Mouse (Mus musculus): ENCODE measurements around the gene Ppp1r26. TPM values are rescaled to one million over a fixed set of nuclear protein-coding genes. Genes with fewer than 3 reads are reported as not detected.

Ppp1r26 gene
- polyA plus RNA-seq (2015; fragmentation: Nextera tagmentation; extraction: Ambion mirVana), result 0.16 and 0.24 TPM in 2 replicates

DNA sequence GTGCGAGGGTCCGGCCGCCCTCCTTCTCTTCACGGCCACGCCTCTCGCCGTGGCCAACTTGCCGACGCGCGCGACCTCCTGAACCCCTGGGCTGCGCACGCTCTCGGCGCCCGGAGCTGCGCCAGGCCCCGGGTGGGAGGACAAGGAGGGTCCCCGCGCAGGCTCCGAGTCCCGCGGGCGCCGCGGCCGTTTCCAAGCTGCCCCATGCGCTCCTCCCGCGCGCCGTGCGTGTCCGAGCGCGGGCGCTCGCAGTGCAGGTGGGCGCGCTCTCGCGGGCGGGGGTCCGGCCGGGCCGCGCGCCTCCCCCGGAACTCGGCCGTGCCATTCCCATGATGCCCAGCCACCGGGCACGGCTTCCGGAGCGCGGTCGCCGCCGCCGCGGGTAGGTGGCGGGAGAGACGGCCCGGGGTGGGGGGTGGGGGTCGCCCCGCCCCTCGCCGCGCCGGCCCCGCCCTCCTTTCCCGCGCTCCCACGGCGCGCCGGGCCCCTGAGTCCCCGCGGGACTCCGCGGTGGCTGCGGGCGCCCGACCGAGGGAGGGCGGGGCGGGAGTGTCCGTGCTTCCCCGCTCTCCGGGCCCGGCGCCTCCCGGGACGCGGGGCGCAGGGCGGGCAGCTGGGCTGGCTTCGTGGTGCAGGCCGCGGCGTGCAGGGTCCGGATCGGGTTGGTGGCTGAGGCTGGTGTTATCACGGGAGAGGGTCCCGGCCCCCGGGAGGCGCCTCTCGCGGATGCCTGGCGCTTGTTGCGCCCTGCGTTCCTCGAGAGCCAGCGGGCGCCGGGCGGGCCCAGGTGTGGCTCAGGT is at the start of gene Ppp1r26:
TSS of gene Ppp1r26 (plus strand) at position 286 of the 800 bp plus-strand sequence.
- peak; percentile 16 for DNase-seq (ENCODE audit: low spot score)

DNA sequence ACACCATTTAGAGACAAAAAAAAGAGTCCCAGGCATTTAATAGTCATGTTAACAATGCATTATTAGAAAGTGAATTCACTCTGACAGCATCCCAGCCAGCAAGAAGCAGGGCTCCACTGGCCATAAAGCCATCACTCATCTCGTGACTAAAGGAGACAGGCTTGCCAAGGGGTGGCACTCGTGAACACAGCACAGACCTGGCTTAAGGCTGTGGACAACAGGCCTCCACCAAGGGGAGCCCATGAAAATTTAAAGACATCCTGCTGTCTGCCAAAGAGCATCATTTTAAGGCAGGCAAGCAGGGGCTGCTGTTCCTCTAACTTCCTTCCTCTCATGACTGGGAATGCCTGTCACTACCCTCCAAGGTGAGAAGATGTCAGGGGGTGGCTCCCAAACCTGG is 49.7 kb upstream of the Ppp1r26 start:
- DNase-seq (ENCODE audit: low spot score), result no peak

DNA sequence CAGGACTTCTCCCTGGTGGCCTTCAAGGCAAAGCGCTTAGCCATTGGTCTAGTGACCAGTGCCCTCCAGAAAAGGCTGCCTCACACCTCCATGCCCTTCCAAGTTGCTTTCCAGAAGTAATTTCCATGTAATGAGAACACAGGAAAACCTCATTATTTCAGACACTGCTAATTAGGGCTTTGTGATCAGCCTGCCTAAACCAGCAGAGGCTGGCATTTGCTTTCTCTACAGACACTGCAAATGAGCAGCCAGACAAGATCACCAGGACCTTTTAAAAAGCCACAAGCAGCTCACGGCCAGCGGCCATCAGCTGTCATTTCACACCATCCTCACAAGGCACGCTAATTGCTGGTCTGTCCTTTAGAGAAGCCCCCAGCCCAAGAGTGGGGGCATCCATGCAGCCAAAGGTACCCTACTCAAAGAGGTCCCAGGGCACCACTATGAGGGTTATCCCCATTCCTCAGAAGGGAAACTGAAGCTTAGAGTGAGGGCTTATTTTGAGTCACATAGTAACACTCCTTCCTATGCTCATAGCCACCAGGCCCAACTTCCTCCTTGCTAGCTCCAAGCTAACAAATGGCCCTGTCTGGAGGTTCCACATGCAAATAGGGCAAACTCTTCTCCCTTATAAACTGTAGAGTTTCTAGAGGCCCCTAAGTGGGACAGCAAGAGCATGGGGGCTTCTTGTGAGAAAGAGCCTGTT is 49.0 kb upstream of the Ppp1r26 start:
- DNase-seq (ENCODE audit: low spot score), result no peak

DNA sequence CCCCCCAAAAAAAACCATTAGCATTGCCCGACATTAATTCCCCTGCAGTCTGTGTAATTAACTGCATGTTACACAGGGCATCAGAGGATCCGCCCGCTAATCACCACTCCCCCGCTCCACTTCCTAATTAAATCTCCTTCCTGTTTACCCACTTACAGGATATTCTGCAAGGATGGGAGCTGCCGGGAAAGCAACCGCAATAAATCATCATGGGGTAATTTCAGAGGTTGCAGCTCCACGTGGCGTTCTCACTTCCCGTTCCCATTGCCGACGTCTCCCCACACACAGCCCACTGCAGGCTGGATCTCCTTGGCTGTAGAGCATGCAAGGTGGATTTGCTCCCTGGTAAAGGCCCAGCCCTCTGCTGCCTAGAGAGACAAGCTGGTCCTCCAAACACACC is 45.0 kb upstream of the Ppp1r26 start:
- DNase-seq (ENCODE audit: low spot score), result no peak

DNA sequence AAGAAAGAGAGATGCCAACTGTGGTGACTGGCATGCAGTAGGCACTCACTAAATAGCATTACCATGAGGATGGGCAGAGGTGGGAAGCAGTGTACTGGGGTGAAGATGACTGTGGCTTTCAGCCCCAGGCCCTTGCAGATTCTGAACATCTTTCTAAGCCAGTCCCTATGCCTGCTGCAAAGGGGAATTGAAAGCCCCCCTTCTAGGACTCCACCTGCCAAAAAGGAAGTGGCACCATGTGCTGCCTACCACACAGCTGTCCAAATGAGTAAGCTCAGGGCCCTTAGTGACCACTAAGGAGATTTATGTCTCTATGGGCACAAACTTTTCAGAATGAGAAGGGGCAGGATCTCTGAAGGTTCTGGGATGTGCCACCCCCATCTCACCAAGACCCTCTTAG is 44.5 kb upstream of the Ppp1r26 start:
- no peak for DNase-seq (ENCODE audit: low spot score)

DNA sequence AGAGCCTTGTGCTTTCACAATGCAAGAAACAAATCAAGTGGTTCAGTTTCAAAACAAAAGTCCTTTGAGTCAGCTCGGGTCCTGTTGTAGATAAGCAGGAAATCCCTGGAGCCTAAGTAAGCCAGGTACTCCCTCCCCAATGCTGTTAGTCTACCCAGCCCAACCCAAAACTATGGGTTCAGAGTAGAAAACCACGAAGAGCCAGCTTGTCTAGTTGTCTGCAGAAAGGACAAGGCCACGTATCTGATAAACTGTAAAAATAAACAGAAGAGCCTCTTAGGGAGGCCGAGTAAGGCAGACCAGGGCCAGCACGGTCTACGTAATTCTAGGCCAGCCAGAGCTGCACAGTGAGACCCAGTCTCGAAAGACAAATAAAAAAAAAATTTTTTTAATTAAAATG is 38.8 kb upstream of the Ppp1r26 start:
- no peak for DNase-seq (ENCODE audit: low spot score)

DNA sequence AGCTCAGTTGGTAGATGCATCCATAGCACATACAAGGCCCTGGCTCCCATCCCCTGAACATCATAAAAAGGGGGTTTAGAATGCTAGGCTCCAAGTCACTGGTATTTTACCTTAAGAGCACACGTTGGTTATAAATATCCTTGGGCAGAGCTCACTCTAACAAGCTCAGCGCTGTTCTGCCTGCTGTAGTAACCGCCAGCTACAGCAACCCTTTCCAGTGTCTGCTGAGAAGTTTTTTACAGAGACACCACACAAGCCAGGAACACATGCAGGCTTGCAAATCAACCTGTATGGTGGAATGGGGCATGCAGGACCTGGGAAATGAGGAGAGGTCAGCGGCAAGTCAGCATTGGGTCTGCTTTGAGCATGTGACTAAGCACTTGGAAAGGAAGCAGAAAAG is 37.5 kb upstream of the Ppp1r26 start:
- no peak for DNase-seq (ENCODE audit: low spot score)

DNA sequence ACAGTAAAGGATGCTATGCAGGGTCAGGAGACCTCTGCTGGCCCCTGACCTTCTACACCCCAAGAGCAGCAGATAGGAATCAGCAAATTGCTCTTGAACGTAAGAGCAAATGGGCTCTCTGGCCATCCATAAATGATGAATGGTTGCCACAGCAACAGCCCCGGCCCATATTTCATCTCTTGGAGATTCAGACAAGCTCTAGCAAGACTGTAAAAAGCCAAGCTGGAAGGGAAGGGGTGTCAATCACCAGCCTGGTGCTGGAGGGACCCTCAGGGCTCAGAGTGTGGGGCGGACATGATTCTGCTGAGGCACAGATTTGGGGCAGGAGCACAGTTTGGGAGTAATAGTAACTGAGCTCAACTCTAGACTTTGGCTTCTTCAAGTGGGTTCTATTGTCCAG is 37.0 kb upstream of the Ppp1r26 start:
- no peak for DNase-seq (ENCODE audit: low spot score)

DNA sequence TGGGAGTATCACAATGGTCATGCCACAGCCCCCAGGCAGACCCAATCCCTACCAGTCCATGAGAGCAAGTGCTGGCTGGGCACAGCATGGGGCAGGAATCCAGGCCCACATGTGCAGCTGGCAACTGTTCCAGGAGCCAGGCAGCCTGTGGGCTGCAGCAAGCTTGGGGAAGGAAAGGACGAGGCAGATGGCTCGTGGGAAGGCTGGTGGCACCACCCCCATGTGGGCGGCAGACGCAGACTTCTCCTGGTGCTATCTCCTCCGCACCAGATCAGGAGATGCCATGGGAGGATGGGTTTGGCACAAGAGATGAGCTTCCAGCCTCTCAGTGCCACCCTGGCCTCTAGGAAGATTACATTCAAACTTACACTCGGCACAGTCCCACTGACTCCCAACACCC is 33.7 kb upstream of the Ppp1r26 start:
- no peak for DNase-seq (ENCODE audit: low spot score)

DNA sequence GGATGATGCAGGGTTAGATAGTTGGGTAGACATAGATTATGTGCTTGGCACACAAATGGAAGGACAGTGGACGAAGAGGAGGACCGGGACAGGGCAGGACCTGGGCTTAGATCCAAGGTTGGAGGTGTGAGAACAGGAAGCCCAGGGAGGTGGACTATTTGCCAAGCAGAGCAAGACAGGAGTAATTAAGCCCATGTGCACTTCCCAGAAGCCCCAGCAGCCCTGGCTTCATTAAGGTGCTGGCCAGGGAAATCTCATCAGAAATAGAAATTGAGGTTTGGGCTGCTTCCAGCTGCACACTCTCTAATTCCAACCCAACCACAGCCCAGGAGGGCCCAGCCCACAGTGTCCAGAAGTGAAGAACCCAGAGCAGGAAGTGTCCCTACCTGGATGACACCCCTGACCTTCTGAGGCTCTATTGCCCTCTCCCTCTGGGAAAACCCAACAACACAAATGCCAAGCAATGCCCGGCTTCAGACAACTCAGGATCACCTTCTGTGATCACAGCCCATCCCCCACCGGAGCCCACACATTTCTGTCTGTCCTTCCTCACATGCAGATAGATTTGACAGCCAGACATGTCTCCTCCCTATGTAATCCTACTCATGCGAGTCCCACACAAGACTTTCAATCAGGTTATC is 32.4 kb upstream of the Ppp1r26 start:
- DNase-seq (ENCODE audit: low spot score), result no peak

DNA sequence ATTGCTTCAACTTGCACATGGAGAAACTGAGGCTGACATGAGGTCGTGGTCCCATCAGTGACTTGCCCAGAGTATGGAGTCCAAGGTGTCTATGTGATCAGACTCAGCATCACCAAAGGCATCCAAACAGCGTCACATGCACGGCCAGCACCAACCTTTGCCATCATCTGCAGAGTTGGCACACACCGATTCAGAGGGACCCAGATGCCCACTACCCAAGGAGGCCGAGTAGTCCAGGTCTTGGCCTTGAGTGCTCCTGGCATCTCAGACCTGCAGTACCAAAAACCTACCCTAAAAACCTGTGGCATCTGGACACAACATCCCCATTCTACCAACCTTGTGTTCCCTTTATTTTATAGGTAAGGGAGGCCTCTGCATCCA is 31.9 kb upstream of the Ppp1r26 start:
- no peak for DNase-seq (ENCODE audit: low spot score)

DNA sequence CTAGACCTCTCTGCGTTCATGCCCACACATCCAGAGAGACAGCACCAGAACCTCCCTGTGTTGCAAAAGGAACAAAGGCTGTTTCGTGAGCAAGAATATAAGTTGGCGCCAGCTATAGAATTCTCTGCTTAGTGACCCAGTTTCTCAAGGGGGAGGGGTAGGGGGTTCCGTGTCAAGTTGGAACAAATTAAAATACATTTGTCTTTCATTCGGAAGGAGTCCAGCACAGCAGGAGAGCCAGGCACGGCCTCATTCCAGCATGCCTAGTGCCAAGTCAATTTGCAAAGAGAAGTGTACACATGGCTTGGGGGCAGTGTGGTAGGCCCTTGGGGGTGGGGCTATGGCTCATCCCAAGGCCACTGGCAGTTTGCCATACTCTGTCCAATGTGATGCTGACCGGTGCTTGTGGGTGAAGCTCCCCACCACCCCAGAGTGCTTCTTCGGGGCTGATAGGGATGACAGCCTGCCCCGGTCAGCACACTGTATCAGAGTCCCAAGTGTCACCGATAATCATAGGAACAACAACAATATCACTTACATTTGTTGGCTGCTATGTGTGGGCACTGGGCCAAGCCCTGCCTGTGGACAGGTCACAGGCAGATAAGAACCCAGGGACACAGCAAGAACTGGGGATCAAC is 31.1 kb upstream of the Ppp1r26 start:
- DNase-seq (ENCODE audit: low spot score), result no peak

DNA sequence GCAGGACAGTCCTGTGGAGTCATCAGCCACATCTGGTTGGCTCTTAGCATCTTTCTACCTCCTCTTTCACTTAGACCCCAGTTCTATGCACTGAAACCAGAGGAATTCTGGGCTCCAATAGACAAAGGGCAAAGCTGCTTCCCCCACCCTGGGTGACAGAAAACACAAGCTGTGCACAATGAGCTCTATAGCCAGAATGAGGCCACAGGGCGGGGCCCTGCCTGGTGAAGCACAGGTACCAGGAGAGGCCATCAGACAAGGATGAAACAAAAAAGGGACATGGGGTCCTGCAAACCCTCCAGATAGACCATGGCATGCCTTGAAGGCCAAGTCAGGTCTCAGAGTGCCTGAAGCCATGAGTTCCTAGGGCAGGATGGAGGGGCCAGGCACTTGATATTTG is 30.1 kb upstream of the Ppp1r26 start:
- no peak for DNase-seq (ENCODE audit: low spot score)

DNA sequence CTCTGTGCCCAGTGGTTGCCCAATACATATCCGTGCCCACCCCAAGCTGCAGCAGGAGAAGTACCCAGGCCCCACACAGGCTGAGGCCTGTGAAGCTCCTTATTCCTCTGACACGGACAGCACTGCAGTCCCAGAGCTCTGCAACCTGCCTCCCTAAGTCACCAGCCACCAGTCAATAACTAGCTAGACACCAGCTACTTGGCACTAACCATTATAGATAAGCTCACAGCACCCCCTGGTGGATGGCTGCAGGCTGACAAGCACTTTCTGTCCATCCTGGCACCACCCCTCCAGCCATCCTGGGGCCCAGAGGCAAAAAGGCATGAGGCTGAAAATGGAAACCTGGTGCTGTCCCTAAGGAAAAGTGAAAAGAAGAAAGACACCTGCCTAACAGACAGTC is 28.6 kb upstream of the Ppp1r26 start:
- DNase-seq (ENCODE audit: low spot score), result peak; percentile 65

DNA sequence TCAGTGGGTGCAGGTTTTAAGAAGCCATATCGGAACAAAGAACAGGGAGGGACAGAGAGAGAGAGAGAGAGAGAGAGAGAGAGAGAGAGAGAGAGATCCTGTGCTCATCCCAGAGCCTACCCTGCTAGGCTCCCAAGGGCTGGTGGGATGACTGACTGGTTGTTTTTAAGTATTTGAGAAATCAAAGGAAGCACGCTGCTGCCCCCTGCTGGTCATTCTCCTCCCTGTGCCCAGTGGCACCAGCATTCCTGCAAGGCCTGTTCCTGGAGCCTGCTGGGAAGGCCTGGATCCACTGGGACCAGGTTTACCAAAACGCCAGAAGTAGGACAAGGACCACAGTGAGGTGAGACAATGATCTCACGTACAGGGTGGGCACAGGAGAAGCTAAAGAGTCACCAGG is 26.7 kb upstream of the Ppp1r26 start:
- DNase-seq (ENCODE audit: low spot score), result peak; percentile 38

DNA sequence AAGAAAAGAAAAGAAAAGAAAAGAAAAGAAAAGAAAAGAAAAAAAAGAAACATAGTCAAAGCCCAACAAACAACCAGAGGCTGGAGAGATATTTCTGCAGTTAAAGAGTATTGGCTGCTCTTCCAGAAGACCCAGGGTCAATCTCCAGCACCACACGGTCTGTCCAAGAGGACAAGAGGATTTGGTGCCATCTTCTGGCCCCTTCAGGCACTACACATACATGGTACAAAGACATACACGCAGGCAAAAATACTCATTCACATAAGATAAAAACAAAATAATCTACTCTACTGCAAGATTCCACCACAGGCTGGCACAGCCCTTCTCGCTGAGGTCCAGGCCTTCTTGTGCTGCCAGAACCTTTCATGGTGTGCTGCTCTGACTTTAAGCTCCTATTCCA is 23.4 kb upstream of the Ppp1r26 start:
- DNase-seq (ENCODE audit: low spot score), result peak; percentile 29

DNA sequence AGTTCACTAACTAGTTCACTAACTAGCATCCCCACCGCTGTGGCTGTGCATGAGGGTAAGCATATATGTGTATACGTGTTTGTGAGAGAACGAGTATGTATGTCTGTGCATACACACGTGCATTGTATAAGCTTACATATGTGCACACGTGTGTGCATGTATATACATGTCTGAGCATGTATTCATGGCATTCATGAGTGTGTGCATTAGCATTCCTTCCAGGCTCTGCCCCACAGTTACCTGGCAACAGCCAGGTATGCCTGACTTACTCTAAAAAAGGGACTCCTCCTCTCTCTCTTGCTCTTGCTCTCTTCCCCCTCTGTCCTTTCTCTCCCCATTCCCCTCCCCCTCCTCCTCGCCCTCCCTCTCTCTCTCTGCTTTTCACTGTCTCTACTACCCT is 19.4 kb upstream of the Ppp1r26 start:
- no peak for DNase-seq (ENCODE audit: low spot score)

DNA sequence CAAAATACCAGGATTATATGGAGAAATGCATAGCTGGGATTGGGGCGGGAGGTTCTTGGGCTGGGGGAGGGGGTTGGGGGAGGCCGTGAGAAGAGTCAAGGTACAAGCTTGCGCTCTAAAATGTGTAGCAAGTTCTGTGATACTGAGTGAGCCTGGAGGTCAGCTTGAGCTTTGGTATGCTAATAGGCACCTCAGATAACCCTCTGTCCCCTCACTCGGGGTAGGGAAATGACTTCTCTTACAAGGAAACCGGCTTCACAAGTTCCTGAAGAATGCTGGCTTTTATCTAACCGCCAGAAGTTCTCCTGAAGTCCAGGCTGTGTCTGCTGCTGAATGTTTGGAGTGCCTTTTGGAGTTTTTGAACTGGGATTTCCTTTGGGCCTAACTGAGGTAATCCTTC is 15.8 kb upstream of the Ppp1r26 start:
- no peak for DNase-seq (ENCODE audit: low spot score)

DNA sequence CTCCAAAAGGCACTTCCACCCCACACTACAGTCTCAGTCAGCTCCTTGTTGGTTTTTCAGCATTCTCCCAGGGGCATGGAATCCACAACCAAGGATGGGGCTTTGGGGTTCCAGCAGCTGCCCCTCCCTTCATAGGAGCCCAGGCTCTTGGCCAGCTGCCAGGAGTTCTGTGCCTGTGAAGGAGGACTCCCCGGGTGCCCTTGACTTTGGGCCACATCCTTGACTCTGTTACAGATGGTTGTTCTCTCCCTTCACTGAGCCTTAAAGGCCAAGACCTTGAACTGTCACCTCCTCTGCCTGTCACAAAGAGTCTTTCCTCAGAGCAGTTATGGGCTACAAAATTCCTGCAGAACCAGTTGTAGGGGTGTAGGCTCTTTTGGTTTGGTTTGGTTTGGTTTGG is 13.8 kb upstream of the Ppp1r26 start:
- no peak for DNase-seq (ENCODE audit: low spot score)

DNA sequence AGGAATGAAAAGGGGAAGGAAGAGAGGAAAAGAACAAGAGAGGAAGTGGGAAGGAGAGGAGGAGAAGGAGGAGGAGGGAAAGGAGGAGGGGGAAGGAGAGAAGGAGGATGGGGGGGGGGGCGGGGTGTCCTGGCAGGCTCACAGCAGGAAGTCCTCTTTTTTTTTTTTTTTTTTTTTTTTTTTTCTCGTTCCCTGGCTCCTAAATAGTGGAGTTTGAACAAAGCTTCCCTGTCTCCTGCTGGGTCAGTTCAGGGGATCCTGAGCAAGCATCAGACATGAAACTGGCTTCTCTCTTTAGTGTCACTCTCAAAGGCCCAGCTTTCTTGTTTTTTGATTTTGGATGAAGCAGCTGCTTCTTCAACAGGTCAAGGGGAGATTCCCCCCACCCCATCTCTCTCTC is 13.1 kb upstream of the Ppp1r26 start:
- DNase-seq (ENCODE audit: low spot score), result no peak

DNA sequence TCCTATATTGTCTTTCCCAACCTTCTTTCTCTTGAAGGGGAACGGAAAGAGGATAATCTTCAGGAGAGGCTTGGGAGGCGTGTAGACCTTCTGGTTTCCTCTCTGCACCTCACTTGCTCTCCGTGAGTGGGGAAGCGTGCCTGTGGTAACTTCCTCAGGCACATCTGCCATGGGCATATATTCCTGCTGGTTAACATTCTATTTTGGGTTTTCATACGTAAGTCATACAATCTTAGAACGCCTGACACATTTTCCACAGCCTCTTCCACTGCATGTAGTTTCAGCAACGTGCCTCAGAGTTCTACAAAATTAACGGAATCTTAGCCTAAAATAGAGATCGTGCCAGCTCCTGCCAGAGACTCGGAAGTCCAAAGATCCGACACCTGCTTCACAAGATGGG is 11.2 kb upstream of the Ppp1r26 start:
- DNase-seq (ENCODE audit: low spot score), result no peak

DNA sequence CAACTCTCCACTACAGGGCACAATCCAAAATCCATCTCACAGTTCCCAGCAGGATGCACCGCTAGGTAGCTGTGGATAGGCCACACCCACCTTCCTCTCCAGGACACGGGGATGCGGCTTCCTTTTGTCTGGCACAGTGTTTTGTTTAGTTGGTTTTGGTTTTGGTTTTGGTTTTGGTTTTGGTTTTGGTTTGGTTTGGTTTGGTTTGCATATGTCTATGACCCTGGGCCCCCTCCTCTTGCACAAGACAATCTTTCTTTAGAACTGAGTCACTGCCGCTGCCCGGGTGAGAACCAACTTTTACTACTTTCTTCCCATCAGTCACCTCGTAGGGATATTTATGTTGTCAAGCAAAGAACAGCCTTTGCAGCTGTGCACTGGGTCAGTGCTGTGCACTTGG is 5.8 kb upstream of the Ppp1r26 start:
- DNase-seq (ENCODE audit: low spot score), result no peak

All from thymus, postnatal 0 days (tissue).